In genomic region chr17:47441296-47442051, GRCm38 (mm10) we compare ENCODE assay signal across 15 mouse cellular contexts. TPM values are rescaled to one million over a fixed set of nuclear protein-coding genes. Genes with fewer than 3 reads are reported as not detected.
DNase-seq lines count a peak whose midpoint lies in the region; ATAC-seq and TF ChIP-seq lines count a peak whose summit lies in the region.
"Had no signal": no experiment of that assay in that cellular context is flagged by ENCODE, and none has a peak within 500 bp of the region (broad histone marks: within the 10 kb centered on the region; RNA-seq: fewer than 3 reads in every experiment).

No protein-coding gene starts in this region.

- no peaks in the 10 kb centered on the region for H3K36me3 ChIP-seq in heart, embryonic 14.5 days (ENCODE audit: control insufficient read depth, insufficient read depth, low read length)
- no peaks in the 10 kb centered on the region for H3K36me3 ChIP-seq in liver, adult 2 months (ENCODE audit: control insufficient read depth, insufficient read depth, low read length)
- no peaks in the 10 kb centered on the region; the same call in 1 of the 2 replicates for H3K36me3 ChIP-seq in intestine, postnatal 0 days (ENCODE audit: control insufficient read depth, insufficient read depth)
- H3K36me3 ChIP-seq in splenic B cell, adult 2 months (ENCODE audit: control insufficient read depth, insufficient read depth, low read length, poor library complexity, severe bottlenecking), result no peaks in the 10 kb centered on the region
- no peaks in the 10 kb centered on the region for H3K36me3 ChIP-seq in forebrain, embryonic 11.5 days (ENCODE audit: control insufficient read depth, insufficient read depth, low read length)
- H3K36me3 ChIP-seq: liver, embryonic 15.5 days had no signal

- peaks cover 36 to 52% of the 10 kb centered on the region in 2 experiments for H3K4me1 ChIP-seq in heart, embryonic 14.5 days (ENCODE audit: control insufficient read depth in 2 of 2, insufficient read depth in 2 of 2, low read length in 2 of 2)
- H3K4me1 ChIP-seq in liver, adult 2 months (ENCODE audit: control insufficient read depth, insufficient read depth, low read length), result peaks cover 44% of the 10 kb centered on the region
- H3K4me1 ChIP-seq in intestine, postnatal 0 days (replicated peaks; ENCODE audit: control insufficient read depth, insufficient read depth, low read length), result peaks cover 12% of the 10 kb centered on the region; the same call in 1 of the 2 replicates
- H3K4me1 ChIP-seq in forebrain, embryonic 11.5 days (replicated peaks; ENCODE audit: control insufficient read depth, insufficient read depth, low read length), result peaks cover 16% of the 10 kb centered on the region

- TF ChIP-seq CTCF in liver, adult 2 months (IDR thresholded peaks at IDR 0.05; ENCODE audit: low read depth, low read length), result no peak
- TF ChIP-seq CTCF in intestine, postnatal 0 days (IDR thresholded peaks at IDR 0.05; ENCODE audit: low read depth), result no peak

- peaks cover 57% of the 10 kb centered on the region for H3K79me2 ChIP-seq in liver, adult 2 months (ENCODE audit: control insufficient read depth, insufficient read depth, low read length)

- no peaks in the 10 kb centered on the region for H3K9me3 ChIP-seq in heart, embryonic 14.5 days (ENCODE audit: control insufficient read depth, low read length)
- no peaks in the 10 kb centered on the region for H3K9me3 ChIP-seq in intestine, postnatal 0 days (ENCODE audit: control insufficient read depth)
- no peaks in the 10 kb centered on the region for H3K9me3 ChIP-seq in forebrain, embryonic 11.5 days (ENCODE audit: control insufficient read depth, low read length)
- H3K9me3 ChIP-seq: liver, embryonic 15.5 days had no signal

- H3K27ac ChIP-seq in heart, embryonic 14.5 days (replicated peaks in 1 of 2; ENCODE audit: control insufficient read depth in 1 of 2, insufficient read depth in 1 of 2, low read depth in 2 of 2, low read length in 2 of 2), result peak overlapping the region; percentile 40 to 67
- peak overlapping the region; percentile 82 for H3K27ac ChIP-seq in liver, adult 2 months (replicated peaks; ENCODE audit: insufficient read depth, low read depth, low read length)
- peak overlapping the region; percentile 88 for H3K27ac ChIP-seq in intestine, postnatal 0 days (ENCODE audit: low read depth, low read length)
- no peak overlapping the region for H3K27ac ChIP-seq in forebrain, embryonic 11.5 days (ENCODE audit: low read depth, low read length)
- H3K27ac ChIP-seq: hindbrain, postnatal 0 days; liver, embryonic 15.5 days; macrophage had no signal

- peak overlapping the region; percentile 45 for H3K9ac ChIP-seq in heart, embryonic 14.5 days (ENCODE audit: low read length)
- 0 out of 2 replicates have a peak overlapping the region, but pooled peaks have one; percentile 1 for H3K9ac ChIP-seq in liver, adult 2 months (ENCODE audit: low read depth, low read length)
- H3K9ac ChIP-seq in intestine, postnatal 0 days (ENCODE audit: low read depth, low read length), result no peak overlapping the region
- H3K9ac ChIP-seq in forebrain, embryonic 11.5 days (ENCODE audit: low read length), result no peak overlapping the region
- H3K9ac ChIP-seq: liver, embryonic 15.5 days had no signal

- no peak overlapping the region for H3K4me3 ChIP-seq in heart, embryonic 14.5 days (ENCODE audit: control insufficient read depth in 1 of 2, insufficient read depth in 1 of 2, low read depth in 1 of 2, low read length in 2 of 2)
- H3K4me3 ChIP-seq in liver, adult 2 months (ENCODE audit: insufficient read depth, low read depth, low read length), result no peak overlapping the region
- no peak overlapping the region for H3K4me3 ChIP-seq in intestine, postnatal 0 days (ENCODE audit: low read depth, low read length)
- no peak overlapping the region for H3K4me3 ChIP-seq in forebrain, embryonic 11.5 days (ENCODE audit: low read depth, low read length)
- H3K4me3 ChIP-seq: liver, embryonic 15.5 days had no signal

- no peak for TF ChIP-seq POLR2A in liver, adult 2 months (IDR thresholded peaks at IDR 0.05; ENCODE audit: extremely low read depth, insufficient read depth, low read length)

- DNase-seq in heart, adult 9 months (ENCODE audit: low spot score in 2 of 2), result no peak
- peak; percentile 62 for DNase-seq in liver, adult 2 months (ENCODE audit: extremely low read depth, low read depth, low spot score)
- no peak for DNase-seq in liver
- peak; percentile 18 for DNase-seq in splenic B cell, adult 2 months (ENCODE audit: low read depth, low spot score)
- no peak for DNase-seq in forebrain, embryonic 11.5 days (ENCODE audit: low spot score)
- DNase-seq in layer of hippocampus, adult 18-20 months (ENCODE audit: low spot score in 2 of 2), result no peak
- DNase-seq: cerebellum, adult 2 months; right cerebral cortex, postnatal 25 days had no signal

- H3K27me3 ChIP-seq in heart, embryonic 14.5 days (ENCODE audit: control insufficient read depth, insufficient read depth, low read length), result no peaks in the 10 kb centered on the region
- no peaks in the 10 kb centered on the region for H3K27me3 ChIP-seq in liver, adult 2 months (ENCODE audit: control insufficient read depth, insufficient read depth, low read length)
- no peaks in the 10 kb centered on the region for H3K27me3 ChIP-seq in intestine, postnatal 0 days (replicated peaks; ENCODE audit: control insufficient read depth, insufficient read depth, low read length)
- H3K27me3 ChIP-seq in splenic B cell, adult 2 months (ENCODE audit: control insufficient read depth, insufficient read depth, low read length, poor library complexity, severe bottlenecking), result no peaks in the 10 kb centered on the region
- H3K27me3 ChIP-seq in forebrain, embryonic 11.5 days (ENCODE audit: control insufficient read depth, insufficient read depth, low read length), result peaks cover 26% of the 10 kb centered on the region

- no peak for ATAC-seq in heart, embryonic 14.5 days (ENCODE audit: insufficient number of reproducible peaks, insufficient read depth, low FRiP score, low read depth)
- peak; percentile 72 for ATAC-seq in intestine, postnatal 0 days
- no peak for ATAC-seq in forebrain, embryonic 11.5 days (replicated peaks; ENCODE audit: low FRiP score)

- no peak overlapping the region for H3K4me2 ChIP-seq in heart, embryonic 14.5 days (ENCODE audit: low read length)
- 0 out of 2 replicates have a peak overlapping the region, but pooled peaks have one; percentile 10 for H3K4me2 ChIP-seq in intestine, postnatal 0 days (replicated peaks; ENCODE audit: low read depth)
- no peak overlapping the region for H3K4me2 ChIP-seq in forebrain, embryonic 11.5 days (ENCODE audit: low read depth, low read length, severe bottlenecking)
- H3K4me2 ChIP-seq: liver, embryonic 15.5 days had no signal

- 39% methylated on average over 19 of the region's 19 CpGs for WGBS in heart, embryonic 14.5 days
- WGBS in liver, adult 2 months, result 59% methylated on average over 19 of the region's 19 CpGs
- 33% methylated on average over 19 of the region's 19 CpGs for WGBS in intestine, postnatal 0 days
- WGBS in forebrain, embryonic 11.5 days, result 65% methylated on average over 19 of the region's 19 CpGs

RNA-seq across cellular contexts. Expression of gene 1700001C19Rik, which starts 4.3 kb away (rescaled TPM):
- polyA plus RNA-seq in heart, embryonic 14.5 days (2014; fragmentation: Nextera tagmentation; extraction: Ambion mirVana), result 0.72 and 0.92 TPM in 2 replicates
- total RNA-seq in liver, adult 2 months (2014; rRNA removed), result 12.2 and 16.2 TPM in 2 replicates
- polyA plus RNA-seq in liver, adult 2 months (2012; rRNA removed), result 11.7 and 12.2 TPM in 2 replicates
- 0.35 and 0.77 TPM in 2 replicates for polyA plus RNA-seq in intestine, postnatal 0 days (2015; fragmentation: Nextera tagmentation; extraction: Ambion mirVana)
- 0.40 TPM in 1 of 2 replicates, not detected in the other for polyA plus RNA-seq in forebrain, embryonic 11.5 days (2014; fragmentation: Nextera tagmentation; extraction: Ambion mirVana)
- total RNA-seq in layer of hippocampus, adult 18-20 months (2021), result not detected
- total RNA-seq: gastrocnemius, adult 18-20 months; left cerebral cortex, postnatal 36 days had no signal
- polyA plus RNA-seq: macrophage had no signal

RNA-seq across cellular contexts. Expression of gene AI661453, which starts 5.1 kb away (rescaled TPM):
- 0.47 and 0.76 TPM in 2 replicates for polyA plus RNA-seq in heart, embryonic 14.5 days (2014; fragmentation: Nextera tagmentation; extraction: Ambion mirVana)
- 2.4 and 6.2 TPM in 2 replicates for total RNA-seq in liver, adult 2 months (2014; rRNA removed)
- 5.7 and 6.3 TPM in 2 replicates for polyA plus RNA-seq in liver, adult 2 months (2012; rRNA removed)
- polyA plus RNA-seq in intestine, postnatal 0 days (2015; fragmentation: Nextera tagmentation; extraction: Ambion mirVana), result 6.1 and 7.7 TPM in 2 replicates
- polyA plus RNA-seq in forebrain, embryonic 11.5 days (2014; fragmentation: Nextera tagmentation; extraction: Ambion mirVana), result 0.27 and 0.31 TPM in 2 replicates
- total RNA-seq in layer of hippocampus, adult 18-20 months (2021), result under 1 TPM; 0.52 to 0.58 TPM

RNA-seq across cellular contexts. Expression of gene Guca1a, which starts 41.1 kb away (rescaled TPM):
- 2.4 and 2.9 TPM in 2 replicates for polyA plus RNA-seq in heart, embryonic 14.5 days (2014; fragmentation: Nextera tagmentation; extraction: Ambion mirVana)
- 0.55 and 2.3 TPM in 2 replicates for total RNA-seq in liver, adult 2 months (2014; rRNA removed)
- 2.7 and 2.8 TPM in 2 replicates for polyA plus RNA-seq in liver, adult 2 months (2012; rRNA removed)
- 2.7 and 3.3 TPM in 2 replicates for polyA plus RNA-seq in intestine, postnatal 0 days (2015; fragmentation: Nextera tagmentation; extraction: Ambion mirVana)
- polyA plus RNA-seq in forebrain, embryonic 11.5 days (2014; fragmentation: Nextera tagmentation; extraction: Ambion mirVana), result 0.75 and 1.3 TPM in 2 replicates
- under 1 TPM in 1 of 2 experiments, not detected in 1; 0.53 TPM for total RNA-seq in layer of hippocampus, adult 18-20 months (2021)
- total RNA-seq: gastrocnemius, adult 18-20 months had no signal

RNA-seq across cellular contexts. Expression of gene Guca1b, which starts 56.3 kb away (rescaled TPM):
- polyA plus RNA-seq in heart, embryonic 14.5 days (2014; fragmentation: Nextera tagmentation; extraction: Ambion mirVana), result 0.63 and 0.96 TPM in 2 replicates
- total RNA-seq in liver, adult 2 months (2014; rRNA removed), result 0.54 TPM in 1 of 2 replicates, not detected in the other
- 0.65 and 0.71 TPM in 2 replicates for polyA plus RNA-seq in liver, adult 2 months (2012; rRNA removed)
- 0.13 and 0.17 TPM in 2 replicates for polyA plus RNA-seq in intestine, postnatal 0 days (2015; fragmentation: Nextera tagmentation; extraction: Ambion mirVana)
- polyA plus RNA-seq in forebrain, embryonic 11.5 days (2014; fragmentation: Nextera tagmentation; extraction: Ambion mirVana), result 0.48 and 0.75 TPM in 2 replicates
- total RNA-seq in layer of hippocampus, adult 18-20 months (2021), result 1 to 10 TPM; 1.4 to 1.6 TPM
- total RNA-seq: hindbrain, postnatal 0 days had no signal

Comparison
In these comparisons a context has a peak if more than half of its experiments do, and no peak if none do; other contexts are left out.
1. DNase-seq: peak in liver, adult 2 months (single experiment) and splenic B cell, adult 2 months (single experiment); none in heart, adult 9 months (0 of 2), liver (single experiment), forebrain, embryonic 11.5 days (single experiment) and layer of hippocampus, adult 18-20 months (0 of 2).
2. H3K9ac ChIP-seq: peak in heart, embryonic 14.5 days (single experiment) and liver, adult 2 months (single experiment); none in intestine, postnatal 0 days (single experiment) and forebrain, embryonic 11.5 days (single experiment).